Mouse (Mus musculus): ENCODE measurements around the gene Ptprt.

Ptprt gene

GRCm38 (mm10) chr2:162581651-162582050 lies 79.3 kb downstream of the Ptprt start:
- DNase-seq (ENCODE audit: low spot score), result no peak

- no peak for DNase-seq (ENCODE audit: low spot score)
Measured at GRCm38 (mm10) chr2:162577819-162578218, 83.1 kb downstream of the Ptprt start.

GRCm38 (mm10) chr2:162572851-162573250 lies 88.1 kb downstream of the Ptprt start:
- DNase-seq (ENCODE audit: low spot score), result no peak

GRCm38 (mm10) chr2:162571037-162571436 lies 89.9 kb downstream of the Ptprt start:
- DNase-seq (ENCODE audit: low spot score), result no peak

GRCm38 (mm10) chr2:162568308-162569100 lies 92.4 kb downstream of the Ptprt start:
- no peak for DNase-seq (ENCODE audit: low spot score)

- DNase-seq (ENCODE audit: low spot score), result no peak
Measured at GRCm38 (mm10) chr2:162548312-162548711, 112.6 kb downstream of the Ptprt start.

- no peak for DNase-seq (ENCODE audit: low spot score)
Measured at GRCm38 (mm10) chr2:162531638-162532037, 129.3 kb downstream of the Ptprt start.

- DNase-seq (ENCODE audit: low spot score), result no peak
Measured at GRCm38 (mm10) chr2:162528911-162529310, 132.0 kb downstream of the Ptprt start.

- DNase-seq (ENCODE audit: low spot score), result no peak
Measured at GRCm38 (mm10) chr2:162515993-162516392, 145.0 kb downstream of the Ptprt start.

GRCm38 (mm10) chr2:162513072-162513471 lies 147.9 kb downstream of the Ptprt start:
- no peak for DNase-seq (ENCODE audit: low spot score)

GRCm38 (mm10) chr2:162512094-162512493 lies 148.9 kb downstream of the Ptprt start:
- DNase-seq (ENCODE audit: low spot score), result no peak

GRCm38 (mm10) chr2:162509016-162509415 lies 151.9 kb downstream of the Ptprt start:
- DNase-seq (ENCODE audit: low spot score), result no peak

GRCm38 (mm10) chr2:162507664-162508063 lies 153.3 kb downstream of the Ptprt start:
- DNase-seq (ENCODE audit: low spot score), result no peak

GRCm38 (mm10) chr2:162504850-162505249 lies 156.1 kb downstream of the Ptprt start:
- no peak for DNase-seq (ENCODE audit: low spot score)

- DNase-seq (ENCODE audit: low spot score), result no peak
Measured at GRCm38 (mm10) chr2:162499501-162499915, 161.4 kb downstream of the Ptprt start.

- DNase-seq (ENCODE audit: low spot score), result no peak
Measured at GRCm38 (mm10) chr2:162498191-162498590, 162.8 kb downstream of the Ptprt start.

GRCm38 (mm10) chr2:162484036-162484435 lies 176.9 kb downstream of the Ptprt start:
- no peak for DNase-seq (ENCODE audit: low spot score)

- no peak for DNase-seq (ENCODE audit: low spot score)
Measured at GRCm38 (mm10) chr2:162443106-162443505, 217.8 kb downstream of the Ptprt start.

- DNase-seq (ENCODE audit: low spot score), result no peak
Measured at GRCm38 (mm10) chr2:162436646-162437045, 224.3 kb downstream of the Ptprt start.

GRCm38 (mm10) chr2:162430171-162430570 lies 230.8 kb downstream of the Ptprt start:
- DNase-seq (ENCODE audit: low spot score), result peak; percentile 48

- no peak for DNase-seq (ENCODE audit: low spot score)
Measured at GRCm38 (mm10) chr2:162426114-162426513, 234.8 kb downstream of the Ptprt start.

- no peak for DNase-seq (ENCODE audit: low spot score)
Measured at GRCm38 (mm10) chr2:162418181-162418580, 242.8 kb downstream of the Ptprt start.

- DNase-seq (ENCODE audit: low spot score), result no peak
Measured at GRCm38 (mm10) chr2:162413073-162413812, 247.7 kb downstream of the Ptprt start.

All from layer of hippocampus, adult 11-12 months (tissue).